Mouse (Mus musculus) bone marrow macrophage, adult 2 months (primary cell): ENCODE data around the gene Amdhd2. TPM values are rescaled to one million over a fixed set of nuclear protein-coding genes. Genes with fewer than 3 reads are reported as not detected.

Experiments used
- H3K27ac ChIP-seq: 2 replicates; pipeline ENCODE4 v1.5.1; 2012; ENCODE audit warnings: low read depth, low read length; ENCODE audit not compliant: insufficient read depth
- H3K4me1 ChIP-seq: 2 replicates; pipeline ENCODE4 v1.6.1; 2012; ENCODE audit warnings: low read length; ENCODE audit not compliant: control insufficient read depth, insufficient read depth
- H3K4me3 ChIP-seq: 2 replicates; pipeline ENCODE4 v1.5.1; 2012; ENCODE audit warnings: mild to moderate bottlenecking, low read length, moderate library complexity; ENCODE audit not compliant: insufficient read depth
- CTCF ChIP-seq: IDR thresholded peaks from 2 replicates; pipeline ENCODE4 v1.5.1; 2012; ENCODE audit warnings: low read depth, mild to moderate bottlenecking, low read length, moderate library complexity
- POLR2A ChIP-seq: IDR thresholded peaks from 2 replicates; pipeline ENCODE4 v1.6.1; 2012; ENCODE audit warnings: mild to moderate bottlenecking, low read depth, low read length, borderline replicate concordance
- polyA plus RNA-seq: library from polyadenylated mRNA; stranded (reverse); fragments of >200 nt; gene quantifications from 2 replicates; pipeline ENCODE4 v1.2.4, GENCODE M21; 2012; ENCODE audit not compliant: missing spikeins, insufficient read depth, insufficient read length

The Amdhd2 gene
- polyA plus RNA-seq, 1 experiment: 89.6 TPM

- peak within 1 kb of the TSS; percentile 92 for H3K4me3 ChIP-seq
- H3K4me1 ChIP-seq: peaks cover 30% of the 10 kb centered on the region
- no peak for TF ChIP-seq CTCF
- no peak for TF ChIP-seq POLR2A
- H3K27ac ChIP-seq: peak within 1 kb of the TSS; percentile 98
Observed at GRCm38 (mm10) chr17:24169317-24170065, 5.9 kb upstream of the Amdhd2 start, which contains the start of gene Atp6v0c. Gene Atp6v0c, minus strand, starts transcription at chr17:24169702.

- Histone ChIP-seq H3K4me3 (peak overlapping the region; percentile 92), H3K4me1 (peaks cover 31% of the 10 kb centered on the region), H3K27ac (peak overlapping the region; percentile 98)
- TF ChIP-seq CTCF (no peak), POLR2A (no peak)
Observed at GRCm38 (mm10) chr17:24168590-24169277, 5.2 kb upstream of the Amdhd2 start.

DNA sequence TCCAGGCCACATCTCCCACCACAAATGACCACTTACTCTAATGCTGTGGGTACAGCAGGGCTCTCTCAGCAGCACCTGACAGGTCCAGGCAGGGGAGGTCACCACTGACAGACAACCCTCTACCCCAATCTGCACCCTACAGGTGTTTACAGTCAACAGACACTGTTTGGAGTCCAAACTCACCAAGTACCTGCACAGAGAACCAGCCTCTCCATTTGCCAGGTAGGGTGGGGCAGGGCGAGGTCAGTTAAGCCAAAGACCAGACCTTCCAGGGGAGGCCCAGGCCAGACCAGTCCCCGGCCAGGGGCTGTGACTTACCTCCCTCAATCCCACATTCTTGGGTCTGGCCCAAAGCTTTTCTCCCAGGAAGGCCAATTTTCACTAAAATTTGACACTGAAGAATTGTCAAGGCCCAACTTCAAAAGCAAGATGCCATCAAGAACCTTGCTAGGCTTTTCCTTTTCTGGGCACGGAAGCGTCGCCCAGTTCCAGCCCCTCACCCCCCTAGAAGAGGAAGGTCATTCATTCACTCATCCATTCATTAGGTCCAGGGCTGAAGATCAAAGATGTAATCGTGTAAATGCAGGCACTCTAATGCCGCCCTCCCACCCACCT, 4.4 kb upstream of the Amdhd2 start:
- Histone ChIP-seq H3K27ac (peak overlapping the region; percentile 98), H3K4me1 (peaks cover 29% of the 10 kb centered on the region), H3K4me3 (peak overlapping the region; percentile 92)
- TF ChIP-seq CTCF: 0 out of 2 replicates have a peak, but pooled peaks have one; percentile 4
- 0 out of 2 replicates have a peak, but pooled peaks have one; percentile 6 for TF ChIP-seq POLR2A

DNA sequence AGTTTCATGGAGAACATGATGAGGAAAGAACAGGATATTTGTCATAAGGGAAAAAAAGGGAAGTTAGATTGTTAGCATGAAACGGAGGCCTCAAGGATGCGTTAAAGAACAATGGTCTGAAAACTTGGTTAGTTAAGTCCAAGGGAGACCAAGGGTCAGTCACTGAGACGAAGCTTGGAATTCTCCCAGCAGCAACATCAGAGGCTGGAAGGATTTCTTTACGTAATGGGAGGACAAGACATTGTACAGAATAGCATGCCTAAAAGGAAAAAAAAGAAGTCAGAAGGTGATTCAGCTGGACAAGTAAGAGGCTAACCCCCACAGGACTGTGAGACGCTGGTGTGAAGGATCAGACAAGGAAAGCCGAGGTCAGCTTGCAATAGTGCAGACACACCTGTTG, 3.6 kb upstream of the Amdhd2 start:
- TF ChIP-seq POLR2A (no peak), CTCF (no peak)
- peaks cover 29% of the 10 kb centered on the region for H3K4me1 ChIP-seq
- H3K4me3 ChIP-seq: peak overlapping the region; percentile 92
- H3K27ac ChIP-seq: peak overlapping the region; percentile 98

DNA sequence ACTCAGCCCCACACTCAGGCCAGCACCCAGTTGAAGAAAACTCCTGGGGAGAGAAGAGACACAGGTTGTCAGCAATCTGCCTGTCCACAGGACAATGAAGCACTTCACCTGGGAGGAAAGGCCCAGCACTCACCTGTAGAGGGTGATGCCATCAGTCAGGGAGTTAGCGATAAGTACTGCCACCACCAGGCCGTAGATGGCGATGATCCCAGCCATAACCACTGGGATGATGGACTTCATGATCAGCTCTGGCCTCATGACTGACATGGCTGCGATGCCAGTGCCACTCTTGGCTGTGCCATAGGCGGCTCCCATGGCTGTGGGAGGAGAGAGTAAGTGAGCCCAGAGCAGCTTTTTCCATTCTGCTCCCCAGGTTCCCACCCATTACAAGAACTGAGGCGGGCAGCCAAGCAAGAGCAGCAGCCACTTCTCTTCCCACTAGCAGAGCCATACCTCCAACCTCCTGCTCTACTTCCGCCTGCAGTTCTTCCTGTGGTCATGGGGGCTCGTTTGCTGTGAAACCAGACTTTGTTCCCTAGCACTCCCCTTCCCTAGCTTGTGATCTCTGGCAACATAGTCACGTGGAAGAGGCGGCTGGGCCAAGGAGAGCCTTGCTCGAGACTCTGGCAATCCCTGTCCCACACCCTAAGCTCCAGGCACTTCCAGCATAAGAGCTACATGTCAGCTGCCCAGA, 1.1 kb upstream of the Amdhd2 start:
- H3K4me3 ChIP-seq: peak overlapping the region; percentile 53
- H3K4me1 ChIP-seq: peaks cover 41% of the 10 kb centered on the region
- TF ChIP-seq CTCF (no peak), POLR2A (no peak)
- peak overlapping the region; percentile 95 for H3K27ac ChIP-seq

DNA sequence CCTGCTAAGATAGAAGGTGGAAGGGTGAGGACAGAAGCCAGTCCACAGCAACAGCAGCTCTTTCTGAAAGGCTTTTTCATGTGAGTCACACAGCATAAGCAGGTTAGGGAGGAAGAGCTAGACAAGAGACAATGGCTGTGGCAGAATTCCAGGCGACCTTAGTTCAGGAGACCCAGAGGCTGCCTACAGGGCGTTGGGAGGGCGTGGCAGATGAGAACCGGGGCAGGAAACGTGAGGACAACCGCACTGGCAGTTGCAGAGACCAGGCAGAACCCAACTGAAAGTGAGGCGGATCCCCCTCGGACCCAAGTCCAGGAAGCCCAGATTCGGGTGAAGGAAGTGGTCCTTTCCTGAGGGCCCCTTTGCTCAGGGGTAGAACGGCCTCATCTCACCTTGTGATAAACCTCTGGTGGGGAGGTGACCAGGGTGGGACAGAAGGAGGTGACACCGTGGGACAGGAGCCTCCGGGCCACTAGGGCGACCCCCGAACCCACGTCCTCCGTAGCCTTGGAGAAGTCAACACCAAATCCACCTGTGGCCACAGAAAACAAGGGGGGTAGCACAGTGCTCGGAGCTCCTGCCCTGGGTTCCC, 886 bp downstream of the Amdhd2 start:
- H3K4me1 ChIP-seq: peaks cover 55% of the 10 kb centered on the region
- peak overlapping the region; percentile 92 for H3K27ac ChIP-seq
- TF ChIP-seq CTCF (no peak), POLR2A (0 out of 2 replicates have a peak, but pooled peaks have one; percentile 38)
- peak overlapping the region; percentile 66 for H3K4me3 ChIP-seq

DNA sequence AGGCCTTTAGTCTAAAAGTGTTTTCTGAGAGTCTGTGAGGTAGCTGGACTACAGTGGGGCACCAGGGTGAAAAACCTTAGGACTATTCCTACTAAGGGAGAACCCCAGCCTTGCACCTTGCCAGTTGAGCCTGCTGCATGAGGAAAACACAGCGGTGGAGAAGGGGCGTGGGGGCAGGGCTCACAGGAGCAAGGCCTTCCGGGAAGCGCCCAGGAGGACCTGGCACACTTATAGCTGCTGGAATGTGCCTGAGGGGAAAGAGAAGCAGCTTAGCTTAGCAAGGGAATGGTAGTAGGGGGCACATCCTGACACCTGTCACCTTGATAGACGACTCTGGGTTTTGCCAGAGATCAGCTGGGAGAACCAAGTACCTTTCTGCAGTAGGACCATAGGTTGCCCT, 2.1 kb downstream of the Amdhd2 start:
- no peak overlapping the region for H3K4me3 ChIP-seq
- H3K4me1 ChIP-seq: peaks cover 52% of the 10 kb centered on the region
- TF ChIP-seq CTCF: no peak
- no peak for TF ChIP-seq POLR2A
- H3K27ac ChIP-seq: no peak overlapping the region

- Histone ChIP-seq H3K4me1 (peaks cover 40% of the 10 kb centered on the region), H3K4me3 (no peak overlapping the region), H3K27ac (no peak overlapping the region)
- TF ChIP-seq POLR2A: no peak
Observed at GRCm38 (mm10) chr17:24157526-24157925, 6.0 kb downstream of the Amdhd2 start.

DNA sequence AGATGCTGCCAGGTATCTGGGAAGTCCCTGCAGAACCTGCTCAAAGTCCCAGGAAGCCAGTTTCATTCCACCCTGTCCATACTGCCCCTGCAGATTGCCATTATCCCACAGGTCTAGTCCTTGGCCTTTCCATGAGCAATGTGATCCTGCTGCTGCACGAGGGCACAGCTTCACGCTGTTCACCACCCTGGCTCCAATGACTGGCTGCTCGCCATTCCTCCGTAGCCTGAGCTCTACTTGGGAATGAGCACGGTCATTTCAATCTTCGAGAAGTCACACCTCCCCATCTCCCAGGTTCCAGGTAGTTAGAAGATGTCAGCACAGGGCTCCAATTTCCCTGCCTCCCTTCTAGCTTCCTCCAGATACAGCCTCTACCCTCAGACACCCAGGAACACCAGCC, 6.4 kb downstream of the Amdhd2 start:
- H3K27ac ChIP-seq: no peak overlapping the region
- TF ChIP-seq POLR2A (no peak), CTCF (no peak)
- H3K4me3 ChIP-seq: no peak overlapping the region
- H3K4me1 ChIP-seq: peaks cover 39% of the 10 kb centered on the region
